Mouse (Mus musculus): ENCODE measurements around the gene Susd1.

The Susd1 gene

GRCm38 (mm10) chr4:59319136-59319941, 119.1 kb downstream of the Susd1 start:
- no peak for DNase-seq

- no peak for DNase-seq
Measured at GRCm38 (mm10) chr4:59318602-59319001, 119.8 kb downstream of the Susd1 start.

- no peak for DNase-seq
Measured at GRCm38 (mm10) chr4:59315553-59316405, 122.7 kb downstream of the Susd1 start.

- DNase-seq, result no peak
Measured at GRCm38 (mm10) chr4:59314939-59315552, 123.4 kb downstream of the Susd1 start.

GRCm38 (mm10) chr4:59312945-59313344, 125.5 kb downstream of the Susd1 start:
- DNase-seq, result no peak

GRCm38 (mm10) chr4:59310590-59310989, 127.8 kb downstream of the Susd1 start:
- DNase-seq, result no peak

GRCm38 (mm10) chr4:59307841-59308589, 130.4 kb downstream of the Susd1 start:
- no peak for DNase-seq

GRCm38 (mm10) chr4:59302387-59302786, 136.0 kb downstream of the Susd1 start:
- DNase-seq, result no peak

- DNase-seq, result no peak
Measured at GRCm38 (mm10) chr4:59301025-59301815, 137.2 kb downstream of the Susd1 start.

GRCm38 (mm10) chr4:59298719-59299496, 139.5 kb downstream of the Susd1 start:
- DNase-seq, result no peak

- no peak for DNase-seq
Measured at GRCm38 (mm10) chr4:59295127-59295526, 143.3 kb downstream of the Susd1 start.

- no peak for DNase-seq
Measured at GRCm38 (mm10) chr4:59294661-59295060, 143.8 kb downstream of the Susd1 start.

GRCm38 (mm10) chr4:59291914-59292718, 146.3 kb downstream of the Susd1 start:
- DNase-seq, result no peak

- DNase-seq, result no peak
Measured at GRCm38 (mm10) chr4:59290972-59291576, 147.4 kb downstream of the Susd1 start.

GRCm38 (mm10) chr4:59287103-59287502, 151.3 kb downstream of the Susd1 start:
- DNase-seq, result no peak

- peak; percentile 19 for DNase-seq
Measured at GRCm38 (mm10) chr4:59286351-59286750, 152.1 kb downstream of the Susd1 start.

GRCm38 (mm10) chr4:59282699-59283487, 155.5 kb downstream of the Susd1 start:
- no peak for DNase-seq

- DNase-seq, result no peak
Measured at GRCm38 (mm10) chr4:59282137-59282536, 156.3 kb downstream of the Susd1 start.

- no peak for DNase-seq
Measured at GRCm38 (mm10) chr4:59280876-59281275, 157.6 kb downstream of the Susd1 start.
